Mouse (Mus musculus) intestine, embryonic 15.5 days (tissue): ENCODE data around the gene Hnrnpdl. TPM values are rescaled to one million over a fixed set of nuclear protein-coding genes. Genes with fewer than 3 reads are reported as not detected.

Experiments used
- ATAC-seq: fragments of 200-750 bp; cut with Nextera tagmentation; 2 replicates; pipeline ENCODE4 v1.8.0; 2017; ENCODE audit warnings: moderate TSS enrichment, moderate library complexity
- H3K27ac ChIP-seq: fragments of 300-500 bp; sonication (generic); 2 replicates; pipeline ENCODE4 v1.5.1; 2015; ENCODE audit warnings: mild to moderate bottlenecking, inconsistent platforms
- H3K27me3 ChIP-seq: fragments of 300-500 bp; sonication (generic); replicated peaks from 2 replicates; pipeline ENCODE4 v1.6.1; 2015; ENCODE audit warnings: inconsistent platforms
- H3K36me3 ChIP-seq: fragments of 300-500 bp; sonication (generic); 2 replicates; pipeline ENCODE4 v1.6.1; 2015; ENCODE audit warnings: inconsistent platforms
- H3K4me1 ChIP-seq: fragments of 300-500 bp; sonication (generic); replicated peaks from 2 replicates; pipeline ENCODE4 v1.6.1; 2015; ENCODE audit warnings: inconsistent platforms
- H3K4me2 ChIP-seq: fragments of 300-500 bp; sonication (generic); replicated peaks from 2 replicates; pipeline ENCODE4 v1.6.1; 2015; ENCODE audit warnings: mild to moderate bottlenecking, inconsistent platforms
- H3K4me3 ChIP-seq: fragments of 300-500 bp; sonication (generic); replicated peaks from 2 replicates; pipeline ENCODE4 v1.5.1; 2015; ENCODE audit warnings: inconsistent platforms
- H3K9ac ChIP-seq: fragments of 300-500 bp; sonication (generic); 2 replicates; pipeline ENCODE4 v1.6.1; 2015; ENCODE audit warnings: inconsistent platforms
- H3K9me3 ChIP-seq: fragments of 300-500 bp; sonication (generic); 2 replicates; pipeline ENCODE4 v1.6.1; 2016; ENCODE audit warnings: inconsistent platforms
- WGBS: fragments of 180-500 bp; shearing (Covaris S2); methylation state at CpG from one replicate; pipeline ENCODE4 v1.1.7; 2015; 5-methylcytosine and 5-hydroxymethylcytosine counted together
- polyA plus RNA-seq: library from polyadenylated mRNA; unstranded; fragments of >200 nt; fragmentation: Nextera tagmentation; extraction: Ambion mirVana; gene quantifications from 2 replicates; pipeline ENCODE4 v1.2.1, GENCODE M21; 2015

Hnrnpdl gene
- polyA plus RNA-seq, 1 experiment from 2014 or later, result 132 TPM

- no peak overlapping the region for H3K9ac ChIP-seq
- H3K4me3 ChIP-seq, result no peak overlapping the region
- no peak overlapping the region for H3K4me2 ChIP-seq
- H3K27ac ChIP-seq, result no peak overlapping the region
- H3K27me3 ChIP-seq, result no peaks in the 10 kb centered on the region
- ATAC-seq, result peak; percentile 36; the same call in 1 of the 2 replicates
- H3K9me3 ChIP-seq, result no peaks in the 10 kb centered on the region
- 71% methylated on average over 3 of the region's 3 CpGs for WGBS
- no peaks in the 10 kb centered on the region for H3K36me3 ChIP-seq
- H3K4me1 ChIP-seq, result no peaks in the 10 kb centered on the region
These were observed 45.3 kb downstream of the Hnrnpdl start for GRCm38 (mm10) chr5:99994166-99994565.

Other genes with a start within 250 kb of the Hnrnpdl start
- gene Vamp9, start 133.4 kb downstream of the Hnrnpdl start, polyA plus RNA-seq, result 0.24 and 0.38 TPM in 2 replicates
- gene Hnrnpd, start 60.7 kb downstream of the Hnrnpdl start, polyA plus RNA-seq, result 161 and 174 TPM in 2 replicates
- gene 4930524J08Rik, start 60.6 kb downstream of the Hnrnpdl start, polyA plus RNA-seq, result 0.93 and 1.1 TPM in 2 replicates
- gene Enoph1, start 321 bp upstream of the Hnrnpdl start, polyA plus RNA-seq, result 49.2 and 49.8 TPM in 2 replicates
- gene Tmem150c, start 120.1 kb upstream of the Hnrnpdl start, polyA plus RNA-seq, result 2.3 and 2.5 TPM in 2 replicates